Mouse (Mus musculus) small intestine, adult 2 months (tissue): ENCODE measurements around the gene Gcm1.

ENCODE experiments used
- CTCF ChIP-seq: fragments of 200-500 bp; IDR thresholded peaks from 2 replicates; pipeline ENCODE4 v1.5.1; 2012; ENCODE audit warnings: low read depth, mild to moderate bottlenecking, control low read depth, inconsistent platforms, low read length, moderate library complexity, mixed read lengths; ENCODE audit not compliant: insufficient replicate concordance, insufficient read length; ENCODE audit errors: extremely low read depth
- POLR2A ChIP-seq: fragments of 200-500 bp; IDR thresholded peaks from 2 replicates; pipeline ENCODE4 v1.6.1; 2012; ENCODE audit warnings: low read depth, mild to moderate bottlenecking, control low read depth, inconsistent platforms, low read length, moderate library complexity

DNA sequence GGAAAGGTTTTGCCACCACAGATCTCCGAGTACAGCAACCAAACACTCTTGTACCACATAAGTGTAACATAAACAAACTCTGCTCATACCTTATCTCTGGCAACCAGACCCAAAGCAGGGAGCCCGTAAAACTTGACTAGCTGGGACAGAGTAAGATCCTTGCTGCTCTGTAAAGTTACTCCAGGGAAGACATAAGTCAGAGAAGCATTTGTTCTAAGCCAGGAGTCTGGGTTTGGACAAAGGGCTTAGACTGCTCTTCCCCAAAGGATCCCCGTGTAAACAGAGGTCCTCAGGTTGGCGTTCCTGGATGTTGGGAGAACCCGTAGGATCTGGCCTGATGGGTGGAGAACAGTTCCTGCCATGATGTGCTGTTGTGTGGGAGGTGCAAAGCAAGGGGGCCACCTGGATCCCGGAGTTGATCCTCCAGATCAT is 53.8 kb downstream of the Gcm1 start:
- TF ChIP-seq POLR2A (no peak), CTCF (no peak)
